Mouse (Mus musculus) MEL (cell line): ENCODE results near the gene Ttc16. TPM values are rescaled to one million over a fixed set of nuclear protein-coding genes. Genes with fewer than 3 reads are reported as not detected.

Experiments
- DNase-seq: peaks from one replicate; pipeline ENCODE4 v3.0.0; 2011; ENCODE audit warnings: low read depth, low spot score
- H3K27ac ChIP-seq: 2 replicates; pipeline ENCODE4 v1.5.1; 2012; ENCODE audit warnings: low read depth, mild to moderate bottlenecking, control low read depth, low read length, moderate library complexity; ENCODE audit not compliant: control insufficient read depth
- H3K27me3 ChIP-seq, 2 experiments: fragments of 150-350 bp in 1 of 2; sonication (generic) in 1 of 2; 2 replicates each; pipeline ENCODE4 v1.6.1; 2012; ENCODE audit warnings: low read length in 2 of 2, mild to moderate bottlenecking in 2 of 2, improper control_type of control experiment in 1 of 2, moderate library complexity in 1 of 2; ENCODE audit not compliant: insufficient read depth in 2 of 2, control insufficient read depth in 1 of 2
- H3K36me3 ChIP-seq, 2 experiments: 2 replicates each; pipeline ENCODE4 v1.6.1; 2012 to 2014; ENCODE audit warnings: low read length in 2 of 2, improper control_type of control experiment in 1 of 2, inconsistent platforms in 1 of 2, mild to moderate bottlenecking in 1 of 2; ENCODE audit not compliant: insufficient read depth in 2 of 2, control insufficient read depth in 1 of 2
- H3K4me1 ChIP-seq, 2 experiments: fragments of 150-350 bp in 1 of 2; sonication (generic) in 1 of 2; 2 replicates each; pipeline ENCODE4 v1.6.1; 2012; ENCODE audit warnings: low read length in 2 of 2, improper control_type of control experiment in 1 of 2, mild to moderate bottlenecking in 1 of 2; ENCODE audit not compliant: insufficient read depth in 2 of 2, control insufficient read depth in 1 of 2
- H3K4me3 ChIP-seq, 2 experiments: fragments of 150-350 bp in 1 of 2; sonication (generic) in 1 of 2; 2 replicates each; pipeline ENCODE4 v1.5.1; 2012; ENCODE audit warnings: low read depth in 2 of 2, low read length in 2 of 2, mild to moderate bottlenecking in 2 of 2, moderate library complexity in 2 of 2, control low read depth in 1 of 2, improper control_type of control experiment in 1 of 2; ENCODE audit not compliant: control insufficient read depth in 1 of 2, insufficient read depth in 1 of 2
- H3K79me2 ChIP-seq: 2 replicates; pipeline ENCODE4 v1.6.1; 2012; ENCODE audit warnings: mild to moderate bottlenecking, low read length, moderate library complexity; ENCODE audit not compliant: control insufficient read depth, poor library complexity, insufficient read depth
- H3K9ac ChIP-seq: 2 replicates; pipeline ENCODE4 v1.6.1; 2012; ENCODE audit warnings: low read depth, mild to moderate bottlenecking, control low read depth, low read length, moderate library complexity; ENCODE audit not compliant: control insufficient read depth, poor library complexity, severe bottlenecking
- H3K9me3 ChIP-seq: fragments of 150-350 bp; sonication (generic); replicated peaks from 2 replicates; pipeline ENCODE4 v1.6.1; 2012; ENCODE audit warnings: mild to moderate bottlenecking, low read length, improper control_type of control experiment, moderate library complexity; ENCODE audit not compliant: insufficient read depth
- CTCF ChIP-seq, 3 experiments: IDR thresholded peaks in 2 of 3; conservative IDR thresholded peaks in 1 of 3; 2 replicates each; pipeline ENCODE4 v1.5.1; 2011 to 2012; ENCODE audit warnings: low read length in 3 of 3, low read depth in 2 of 3, mild to moderate bottlenecking in 2 of 3, improper control_type of control experiment in 1 of 3, inconsistent platforms in 1 of 3, mixed read lengths in 1 of 3, moderate library complexity in 1 of 3; ENCODE audit not compliant: control insufficient read depth in 1 of 3, insufficient read depth in 1 of 3, poor library complexity in 1 of 3, severe bottlenecking in 1 of 3
- E2F4 ChIP-seq: IDR thresholded peaks from 2 replicates; pipeline ENCODE4 v1.6.1; 2011; ENCODE audit warnings: low read depth, low read length, improper control_type of control experiment, borderline replicate concordance
- ELF1 ChIP-seq: IDR thresholded peaks from 2 replicates; pipeline ENCODE4 v1.6.1; 2014; ENCODE audit warnings: low read depth, mild to moderate bottlenecking, inconsistent platforms, low read length, improper control_type of control experiment, moderate library complexity
- EP300 ChIP-seq, 2 experiments: IDR thresholded peaks; 2 replicates each; pipeline ENCODE4 v1.6.1; 2011; ENCODE audit warnings: improper control_type of control experiment in 2 of 2, low read length in 2 of 2, low read depth in 1 of 2, mild to moderate bottlenecking in 1 of 2
- ETS1 ChIP-seq: IDR thresholded peaks from 2 replicates; pipeline ENCODE4 v1.6.1; 2012; ENCODE audit warnings: low read depth, mild to moderate bottlenecking, inconsistent platforms, low read length, improper control_type of control experiment, moderate library complexity
- GATA1 ChIP-seq: IDR thresholded peaks from 2 replicates; pipeline ENCODE4 v1.6.1; 2011; ENCODE audit warnings: low read depth, low read length, improper control_type of control experiment
- JUND ChIP-seq: IDR thresholded peaks from 2 replicates; pipeline ENCODE4 v1.6.1; 2011; ENCODE audit warnings: low read depth, mild to moderate bottlenecking, improper control_type of control experiment, low read length
- MAX ChIP-seq: IDR thresholded peaks from 2 replicates; pipeline ENCODE4 v1.6.1; 2011; ENCODE audit warnings: low read length, improper control_type of control experiment
- MAZ ChIP-seq: IDR thresholded peaks from 2 replicates; pipeline ENCODE4 v1.6.1; 2012; ENCODE audit warnings: low read depth, mild to moderate bottlenecking, inconsistent platforms, low read length, improper control_type of control experiment
- MXI1 ChIP-seq: IDR thresholded peaks from 2 replicates; pipeline ENCODE4 v1.6.1; 2011; ENCODE audit warnings: mild to moderate bottlenecking, low read depth, low read length, improper control_type of control experiment
- MYC ChIP-seq: IDR thresholded peaks from 2 replicates; pipeline ENCODE4 v1.6.1; 2011; ENCODE audit warnings: low read depth, mild to moderate bottlenecking, low read length, improper control_type of control experiment, moderate library complexity
- NELFE ChIP-seq: IDR thresholded peaks from 2 replicates; pipeline ENCODE4 v1.6.1; 2011; ENCODE audit warnings: low read depth, low read length, improper control_type of control experiment
- POLR2AphosphoS5 ChIP-seq: IDR thresholded peaks from 2 replicates; pipeline ENCODE4 v1.6.1; 2012; ENCODE audit warnings: low read depth, borderline replicate concordance, mild to moderate bottlenecking, inconsistent platforms, low read length, moderate library complexity, mixed read lengths
- RCOR1 ChIP-seq: IDR thresholded peaks from 2 replicates; pipeline ENCODE4 v1.6.1; 2012; ENCODE audit warnings: low read depth, mild to moderate bottlenecking, inconsistent platforms, low read length, improper control_type of control experiment
- SIN3A ChIP-seq: IDR thresholded peaks from 2 replicates; pipeline ENCODE4 v1.6.1; 2012; ENCODE audit warnings: low read length, improper control_type of control experiment, inconsistent platforms
- TBP ChIP-seq: IDR thresholded peaks from 2 replicates; pipeline ENCODE4 v1.8.0; 2011; ENCODE audit warnings: low read depth, low read length, improper control_type of control experiment
- USF1 ChIP-seq: IDR thresholded peaks from 2 replicates; pipeline ENCODE4 v1.6.1; 2014; ENCODE audit warnings: low read depth, mild to moderate bottlenecking, inconsistent platforms, low read length, improper control_type of control experiment, moderate library complexity
- ZKSCAN1 ChIP-seq: IDR thresholded peaks from 2 replicates; pipeline ENCODE4 v1.6.1; 2012; ENCODE audit warnings: low read depth, mild to moderate bottlenecking, inconsistent platforms, low read length, improper control_type of control experiment, moderate library complexity
- polyA plus RNA-seq, 2 experiments: library from polyadenylated mRNA; stranded (reverse) in 1 of 2; unstranded in 1 of 2; fragments of >175 nt in 1 of 2; fragments of >200 nt in 1 of 2; gene quantifications; 2 replicates each; pipeline versions ENCODE4 v1.2.1 to v1.2.4; 2012; ENCODE audit warnings: low replicate concordance in 2 of 2, low read depth in 1 of 2; ENCODE audit not compliant: insufficient read length in 2 of 2, insufficient read depth in 1 of 2, missing spikeins in 1 of 2
- total RNA-seq: library from RNA; depleted of rRNA; stranded (reverse); fragments of 300-350 nt; gene quantifications from 2 replicates; pipeline ENCODE4 v1.2.3, GENCODE M21; 2012

Gene Ttc16
- total and polyA plus RNA-seq, 3 experiments = 0.35 to 0.69 TPM; not detected in 1

DNA sequence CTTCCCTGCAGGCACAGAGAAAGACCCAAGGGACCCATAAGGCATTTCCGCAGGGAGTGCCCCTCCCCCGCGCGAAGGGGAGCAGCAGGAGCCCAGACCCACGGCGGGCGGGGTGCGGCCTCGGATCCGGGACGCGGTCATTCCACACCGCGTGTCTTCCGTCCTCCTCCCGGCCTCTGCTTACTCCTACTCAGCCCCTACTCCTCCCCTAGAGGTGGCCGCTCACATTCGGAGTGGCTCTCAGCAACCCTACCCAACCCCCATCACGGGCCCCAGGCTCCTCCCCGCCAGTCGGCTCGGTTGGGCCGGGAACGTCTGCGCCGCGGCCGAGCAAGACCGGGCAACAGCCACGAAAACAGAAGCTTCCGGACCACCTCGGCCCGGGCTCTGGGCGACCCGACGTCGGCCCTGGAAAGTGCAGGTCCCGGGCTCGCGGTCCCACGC is 63.3 kb downstream of the Ttc16 start:
- TF ChIP-seq POLR2AphosphoS5 = no peak
- TF ChIP-seq SIN3A = 0 out of 2 replicates have a peak, but pooled peaks have one; percentile 20
- H3K9ac ChIP-seq = peak overlapping the region; percentile 95
- peak; percentile 69 for DNase-seq
- peaks cover 5 to 34% of the 10 kb centered on the region in 2 experiments for H3K36me3 ChIP-seq
- peaks cover 14 to 33% of the 10 kb centered on the region in 2 experiments for H3K4me1 ChIP-seq
- H3K9me3 ChIP-seq = no peaks in the 10 kb centered on the region
- H3K4me3 ChIP-seq = peak overlapping the region; percentile 98 to 99
- peaks cover 34% of the 10 kb centered on the region for H3K79me2 ChIP-seq
- no peaks in the 10 kb centered on the region for H3K27me3 ChIP-seq
- H3K27ac ChIP-seq = peak overlapping the region; percentile 79

GRCm38 (mm10) chr2:32711301-32712056 is 64.0 kb downstream of the Ttc16 start:
- TF ChIP-seq GATA1 (no peak), ZKSCAN1 (no peak), TBP (no peak), JUND (no peak), RCOR1 (no peak), CTCF (IDR thresholded peaks at IDR 0.05 in 2 of 3, conservative IDR thresholded peaks at IDR 0.05 in 1 of 3; ENCODE audit: control insufficient read depth in 1 of 3, insufficient read depth in 1 of 3, low read depth in 2 of 3, low read length in 3 of 3, poor library complexity in 1 of 3, severe bottlenecking in 1 of 3) (no peak)

GRCm38 (mm10) chr2:32710425-32710824 is 65.0 kb downstream of the Ttc16 start:
- Histone ChIP-seq H3K36me3 (peaks cover 14 to 33% of the 10 kb centered on the region in 2 experiments), H3K9ac (no peak overlapping the region), H3K27me3 (no peaks in the 10 kb centered on the region), H3K27ac (no peak overlapping the region), H3K4me3 (no peak overlapping the region)
- peak; percentile 29; the same call in 1 of the 2 replicates for TF ChIP-seq GATA1
- no peak for TF ChIP-seq JUND
- TF ChIP-seq EP300 (IDR thresholded peaks at IDR 0.05; ENCODE audit: low read depth in 1 of 2, low read length in 2 of 2) = peak; percentile 48 to 53; a peak in 2 of 4 replicates
- TF ChIP-seq CTCF (IDR thresholded peaks at IDR 0.05 in 2 of 3, conservative IDR thresholded peaks at IDR 0.05 in 1 of 3; ENCODE audit: control insufficient read depth in 1 of 3, insufficient read depth in 1 of 3, low read depth in 2 of 3, low read length in 3 of 3, poor library complexity in 1 of 3, severe bottlenecking in 1 of 3) = no peak
- TF ChIP-seq MYC = no peak
- no peak for TF ChIP-seq MAZ
- TF ChIP-seq TBP = no peak; the same call in 1 of the 2 replicates
- no peak for TF ChIP-seq POLR2AphosphoS5
- TF ChIP-seq ETS1 = peak; percentile 58; the same call in 1 of the 2 replicates
- TF ChIP-seq MXI1 = no peak; the same call in 1 of the 2 replicates
- 0 out of 2 replicates have a peak, but pooled peaks have one; percentile 11 for TF ChIP-seq ELF1
- no peak; the same call in 1 of the 2 replicates for TF ChIP-seq NELFE
- no peak for TF ChIP-seq E2F4
- peak; percentile 87 for TF ChIP-seq RCOR1
- TF ChIP-seq USF1 = no peak
- peak; percentile 39; the same call in 1 of the 2 replicates for TF ChIP-seq SIN3A
- no peak for TF ChIP-seq MAX
- TF ChIP-seq, all 39 proteins: peak for 6
- peak; percentile 87 for DNase-seq
- Histone ChIP-seq H3K9me3 (no peaks in the 10 kb centered on the region), H3K79me2 (peaks cover 34% of the 10 kb centered on the region), H3K4me1 (peaks cover 14 to 33% of the 10 kb centered on the region in 2 experiments)

More at GRCm38 (mm10) chr2:32711301-32712056, 64.0 kb downstream of the Ttc16 start:
- Histone ChIP-seq H3K27me3 (no peaks in the 10 kb centered on the region), H3K4me1 (peaks cover 14 to 33% of the 10 kb centered on the region in 2 experiments), H3K36me3 (peaks cover 10 to 34% of the 10 kb centered on the region in 2 experiments), H3K9ac (peak overlapping the region; percentile 95), H3K27ac (peak overlapping the region; percentile 79), H3K4me3 (peak overlapping the region; percentile 98 to 99), H3K79me2 (peaks cover 34% of the 10 kb centered on the region), H3K9me3 (no peaks in the 10 kb centered on the region)
- DNase-seq = no peak
